Mouse (Mus musculus): ENCODE results near the gene Gsdma2. TPM values are rescaled to one million over a fixed set of nuclear protein-coding genes. Genes with fewer than 3 reads are reported as not detected.
A peak's percentile ranks its signal among the peaks of the same experiment; 100 is the strongest.

Gene Gsdma2
- polyA plus RNA-seq (2012; rRNA removed) (not detected in 2 replicates), polyA plus RNA-seq (2014; fragmentation: Nextera tagmentation; extraction: Ambion mirVana) (not detected in 2 replicates)

DNA sequence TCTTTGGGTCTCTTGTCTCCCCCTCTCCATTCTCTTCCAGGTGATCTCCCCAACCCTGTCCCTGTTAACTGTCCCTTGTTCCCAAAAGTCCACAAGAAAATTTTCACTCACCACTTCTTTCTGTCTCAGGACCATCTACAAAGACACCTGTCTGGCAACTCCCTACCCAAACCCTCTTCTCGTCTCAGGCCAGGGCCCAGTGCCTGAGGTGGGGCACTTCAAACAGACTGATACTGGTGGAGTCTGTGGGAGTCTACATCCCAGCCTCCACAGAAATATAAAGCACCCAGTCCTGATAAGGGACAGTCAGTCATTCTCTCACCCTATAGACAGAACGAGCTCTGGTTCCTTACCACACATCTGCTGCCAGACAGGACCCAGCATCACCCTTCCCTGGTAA, at the start of gene Gsdma2:
Gsdma2 (plus strand) TSS at position 301 of the 400 bp plus-strand sequence.
- TF ChIP-seq CTCF (IDR thresholded peaks at IDR 0.05; ENCODE audit: low read depth): no peak
- TF ChIP-seq EP300 (IDR thresholded peaks at IDR 0.05; ENCODE audit: low read depth): no peak
- Histone ChIP-seq H3K4me1 (replicated peaks; ENCODE audit: control insufficient read depth in 2 of 2, insufficient read depth in 2 of 2, low read length in 1 of 2) (no peaks in the 10 kb centered on the region), H3K27ac (no peak within 1 kb of the TSS), H3K36me3 (replicated peaks; ENCODE audit: control insufficient read depth, insufficient read depth, low read depth) (no peaks in the 10 kb centered on the region), H3K9me3 (ENCODE audit: control insufficient read depth, low read length) (no peaks in the 10 kb centered on the region), H3K4me3 (ENCODE audit: insufficient read depth in 1 of 2, low read depth in 2 of 2, low read length in 2 of 2) (no peak within 1 kb of the TSS), H3K27me3 (ENCODE audit: control insufficient read depth, insufficient read depth, low read length) (no peaks in the 10 kb centered on the region), H3K4me2 (ENCODE audit: low read depth) (no peak within 1 kb of the TSS), H3K9ac (replicated peaks) (no peak within 1 kb of the TSS)
- no peak for DNase-seq (ENCODE audit: low read depth in 3 of 3, low spot score in 3 of 3)
- WGBS (ENCODE audit: insufficient replicate concordance): 18% methylated on average over 2 of the region's 2 CpGs
- no peak for ATAC-seq (ENCODE audit: insufficient read depth)

- 26% methylated on average over 6 of the region's 6 CpGs for WGBS (ENCODE audit: insufficient replicate concordance)
- ATAC-seq (ENCODE audit: insufficient read depth): peak; percentile 71
These were observed 49.2 kb upstream of the Gsdma2 start for GRCm38 (mm10) chr11:98597363-98597762.

GRCm38 (mm10) chr11:98597991-98598390, 48.6 kb upstream of the Gsdma2 start, which contains the start of gene Lrrc3c:
Lrrc3c (plus strand) TSS chr11:98598291.
- Histone ChIP-seq H3K9ac (replicated peaks) (no peak within 1 kb of the TSS), H3K4me2 (ENCODE audit: low read depth) (no peak within 1 kb of the TSS), H3K27me3 (ENCODE audit: control insufficient read depth, insufficient read depth, low read length) (peaks cover 22% of the 10 kb centered on the region), H3K4me1 (replicated peaks; ENCODE audit: control insufficient read depth in 2 of 2, insufficient read depth in 2 of 2, low read length in 1 of 2) (no peaks in the 10 kb centered on the region), H3K9me3 (ENCODE audit: control insufficient read depth, low read length) (no peaks in the 10 kb centered on the region), H3K27ac (no peak within 1 kb of the TSS), H3K4me3 (ENCODE audit: insufficient read depth in 1 of 2, low read depth in 2 of 2, low read length in 2 of 2) (no peak within 1 kb of the TSS), H3K36me3 (replicated peaks; ENCODE audit: control insufficient read depth, insufficient read depth, low read depth) (no peaks in the 10 kb centered on the region)
- no peak for DNase-seq (ENCODE audit: low read depth in 3 of 3, low spot score in 3 of 3)
- WGBS (ENCODE audit: insufficient replicate concordance): 72% methylated on average over 8 of the region's 8 CpGs
- ATAC-seq (ENCODE audit: insufficient read depth): no peak
- TF ChIP-seq CTCF (IDR thresholded peaks at IDR 0.05; ENCODE audit: low read depth) (no peak), EP300 (IDR thresholded peaks at IDR 0.05; ENCODE audit: low read depth) (no peak)

More at GRCm38 (mm10) chr11:98597363-98597762, 49.2 kb upstream of the Gsdma2 start:
- peak in 2 of 3 experiments; percentile 62 to 67 for DNase-seq (ENCODE audit: low read depth in 3 of 3, low spot score in 3 of 3)
- Histone ChIP-seq H3K36me3 (replicated peaks; ENCODE audit: control insufficient read depth, insufficient read depth, low read depth) (no peaks in the 10 kb centered on the region), H3K4me1 (replicated peaks; ENCODE audit: control insufficient read depth in 2 of 2, insufficient read depth in 2 of 2, low read length in 1 of 2) (peaks cover 0 to 3% of the 10 kb centered on the region in 2 experiments; a peak in 1 of 4 replicates), H3K4me2 (ENCODE audit: low read depth) (no peak overlapping the region), H3K9ac (replicated peaks) (no peak overlapping the region), H3K27ac (no peak overlapping the region), H3K4me3 (ENCODE audit: insufficient read depth in 1 of 2, low read depth in 2 of 2, low read length in 2 of 2) (no peak overlapping the region), H3K9me3 (ENCODE audit: control insufficient read depth, low read length) (no peaks in the 10 kb centered on the region), H3K27me3 (ENCODE audit: control insufficient read depth, insufficient read depth, low read length) (peaks cover 25% of the 10 kb centered on the region)
- TF ChIP-seq EP300 (IDR thresholded peaks at IDR 0.05; ENCODE audit: low read depth) (no peak), CTCF (IDR thresholded peaks at IDR 0.05; ENCODE audit: low read depth) (peak; percentile 91)

DNA sequence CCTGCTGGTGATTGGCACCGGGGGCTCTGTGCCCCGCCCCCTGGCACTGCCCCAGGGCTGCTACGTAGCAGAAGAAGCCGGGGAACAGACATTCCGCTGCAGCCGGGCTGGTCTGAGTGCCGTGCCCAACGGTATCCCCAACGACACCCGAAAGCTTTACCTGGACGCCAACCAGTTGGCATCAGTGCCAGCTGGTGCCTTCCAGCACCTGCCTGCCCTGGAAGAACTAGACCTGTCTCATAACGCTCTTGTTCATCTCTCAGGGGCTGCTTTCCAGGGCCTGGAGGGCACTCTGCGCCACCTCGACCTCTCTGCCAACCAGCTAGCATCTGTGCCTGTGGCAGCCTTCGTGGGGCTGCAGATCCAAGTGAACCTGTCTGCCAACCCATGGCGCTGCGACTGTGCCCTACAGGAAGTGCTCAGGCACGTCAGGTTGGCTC, 47.7 kb upstream of the Gsdma2 start:
- no peaks in the 10 kb centered on the region for H3K9me3 ChIP-seq (ENCODE audit: control insufficient read depth, low read length)
- 52% methylated on average over 18 of the region's 18 CpGs for WGBS (ENCODE audit: insufficient replicate concordance)
- ATAC-seq (ENCODE audit: insufficient read depth) (no peak), DNase-seq (ENCODE audit: low read depth in 3 of 3, low spot score in 3 of 3) (no peak)
- TF ChIP-seq EP300 (IDR thresholded peaks at IDR 0.05; ENCODE audit: low read depth): no peak
- TF ChIP-seq CTCF (IDR thresholded peaks at IDR 0.05; ENCODE audit: low read depth): no peak
- no peaks in the 10 kb centered on the region for H3K36me3 ChIP-seq (replicated peaks; ENCODE audit: control insufficient read depth, insufficient read depth, low read depth)
- H3K27me3 ChIP-seq (ENCODE audit: control insufficient read depth, insufficient read depth, low read length): peaks cover 22% of the 10 kb centered on the region
- H3K4me3 ChIP-seq (ENCODE audit: insufficient read depth in 1 of 2, low read depth in 2 of 2, low read length in 2 of 2): no peak overlapping the region
- no peaks in the 10 kb centered on the region for H3K4me1 ChIP-seq (replicated peaks; ENCODE audit: control insufficient read depth in 2 of 2, insufficient read depth in 2 of 2, low read length in 1 of 2)
- no peak overlapping the region for H3K27ac ChIP-seq
- no peak overlapping the region for H3K4me2 ChIP-seq (ENCODE audit: low read depth)
- H3K9ac ChIP-seq (replicated peaks): no peak overlapping the region

DNA sequence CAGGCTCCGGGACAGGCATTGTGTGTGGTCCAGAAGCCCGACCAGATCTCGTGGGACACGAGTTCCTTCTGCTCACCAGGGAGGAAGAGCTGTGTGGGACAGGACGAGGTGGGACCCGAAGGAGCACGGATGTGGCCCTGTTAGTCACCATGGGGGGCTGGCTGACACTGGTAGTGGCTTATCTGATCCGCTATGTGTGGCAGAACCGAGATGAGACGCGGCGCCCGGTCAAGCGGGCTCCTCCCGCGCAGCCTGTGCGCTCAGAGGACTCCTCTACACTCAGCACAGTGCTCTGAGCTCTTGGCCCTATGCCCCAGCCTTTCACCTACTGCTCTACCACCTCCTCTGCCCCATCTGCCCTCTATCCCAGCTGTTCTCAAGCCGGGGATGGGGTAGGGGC, 47.3 kb upstream of the Gsdma2 start:
- Histone ChIP-seq H3K9me3 (ENCODE audit: control insufficient read depth, low read length) (no peaks in the 10 kb centered on the region), H3K27ac (no peak overlapping the region), H3K4me3 (ENCODE audit: insufficient read depth in 1 of 2, low read depth in 2 of 2, low read length in 2 of 2) (no peak overlapping the region), H3K36me3 (replicated peaks; ENCODE audit: control insufficient read depth, insufficient read depth, low read depth) (no peaks in the 10 kb centered on the region), H3K4me2 (ENCODE audit: low read depth) (no peak overlapping the region), H3K27me3 (ENCODE audit: control insufficient read depth, insufficient read depth, low read length) (peaks cover 22% of the 10 kb centered on the region), H3K4me1 (replicated peaks; ENCODE audit: control insufficient read depth in 2 of 2, insufficient read depth in 2 of 2, low read length in 1 of 2) (no peaks in the 10 kb centered on the region), H3K9ac (replicated peaks) (no peak overlapping the region)
- DNase-seq (ENCODE audit: low read depth in 3 of 3, low spot score in 3 of 3) (no peak), ATAC-seq (ENCODE audit: insufficient read depth) (no peak)
- TF ChIP-seq EP300 (IDR thresholded peaks at IDR 0.05; ENCODE audit: low read depth) (no peak), CTCF (IDR thresholded peaks at IDR 0.05; ENCODE audit: low read depth) (no peak)
- WGBS (ENCODE audit: insufficient replicate concordance): 13% methylated on average over 18 of the region's 18 CpGs
